Mouse (Mus musculus): ENCODE measurements around the gene Kctd6. TPM values are rescaled to one million over a fixed set of nuclear protein-coding genes. Genes with fewer than 3 reads are reported as not detected.
"Not testable (repeated sequence)": the region's sequence is repeated elsewhere in the genome, so short reads cannot be mapped to it uniquely, and the experiment has no call there.

The Kctd6 gene
- 43.9 TPM for polyA plus RNA-seq (2021)

GRCm38 (mm10) chr14:8213803-8214224, at the start of gene Kctd6:
Kctd6 (plus strand) TSS chr14:8214140.
- DNase-seq (ENCODE audit: low read depth, low spot score) (peak; percentile 59), ATAC-seq (peak; percentile 92)
- POLR2A ChIA-PET, result interaction anchor here (0.7 to 2.1 kb wide), 4 partner anchors 11 to 119 kb away, joined by 3 to 8 read pairs (median 4); no protein-coding TSS in a partner anchor
- CTCF ChIA-PET, result interaction anchor here (0.7 to 1.9 kb wide), 9 partner anchors 10 to 121 kb away, joined by 3 to 4 read pairs (median 3); no protein-coding TSS in a partner anchor
- in situ Hi-C loops (cut with MboI; ENCODE audit: low pct_unique_long_range_greater_than_20kb), result no loop called here
- H3K27me3 ChIP-seq, result no peaks in the 10 kb centered on the region
- no peak for TF ChIP-seq CTCF (IDR thresholded peaks at IDR 0.05)

GRCm38 (mm10) chr14:8164463-8164862, 49.5 kb upstream of the Kctd6 start:
- no peaks in the 10 kb centered on the region for H3K27me3 ChIP-seq
- CTCF ChIA-PET, result interaction anchor here (1.5 kb wide), 1 partner anchor 23 kb away, joined by 3 read pairs; no protein-coding TSS in a partner anchor
- DNase-seq (ENCODE audit: low read depth, low spot score), result no peak
- in situ Hi-C loops (cut with MboI; ENCODE audit: low pct_unique_long_range_greater_than_20kb), result loop anchor here (10.0 kb wide), 1 partner anchor 200 kb away; no protein-coding TSS in a partner anchor
- TF ChIP-seq CTCF (IDR thresholded peaks at IDR 0.05), result no peak
- ATAC-seq, result no peak
- POLR2A ChIA-PET, result interaction anchor here (0.7 kb wide), 1 partner anchor 9 kb away, joined by 3 read pairs; no protein-coding TSS in a partner anchor

GRCm38 (mm10) chr14:8172507-8173410, 41.2 kb upstream of the Kctd6 start, which contains the start of gene Pdhb:
Pdhb (minus strand) TSS chr14:8173025.
- DNase-seq (ENCODE audit: low read depth, low spot score), result peak; percentile 94
- CTCF ChIA-PET, result interaction anchor here (0.8 to 1.0 kb wide), 2 partner anchors 43 to 80 kb away, joined by 3 to 11 read pairs; no protein-coding TSS in a partner anchor
- H3K27me3 ChIP-seq, result no peaks in the 10 kb centered on the region
- in situ Hi-C loops (cut with MboI; ENCODE audit: low pct_unique_long_range_greater_than_20kb), result no loop called here
- peak; percentile 99 for ATAC-seq
- TF ChIP-seq CTCF (IDR thresholded peaks at IDR 0.05), result no peak
- POLR2A ChIA-PET, result interaction anchor here (0.7 to 0.9 kb wide), 3 partner anchors 9 to 77 kb away, joined by 3 to 5 read pairs (median 4); no protein-coding TSS in a partner anchor

GRCm38 (mm10) chr14:8173542-8174250, 40.2 kb upstream of the Kctd6 start:
- DNase-seq (ENCODE audit: low read depth, low spot score); ATAC-seq; H3K27me3 ChIP-seq; in situ Hi-C loops (cut with MboI; ENCODE audit: low pct_unique_long_range_greater_than_20kb): not testable (repeated sequence)
- POLR2A ChIA-PET, result interaction anchor here (0.7 to 0.9 kb wide), 2 partner anchors 9 to 42 kb away, joined by 3 to 5 read pairs; no protein-coding TSS in a partner anchor
- CTCF ChIA-PET, result interaction anchor here (0.8 to 1.0 kb wide), 2 partner anchors 42 to 81 kb away, joined by 3 to 11 read pairs; no protein-coding TSS in a partner anchor

- no peak for DNase-seq (ENCODE audit: low read depth, low spot score)
- no peak for ATAC-seq
- ChIA-PET CTCF (no interaction called here), POLR2A (no interaction called here)
- TF ChIP-seq CTCF (IDR thresholded peaks at IDR 0.05), result no peak
- no peaks in the 10 kb centered on the region for H3K27me3 ChIP-seq
- in situ Hi-C loops (cut with MboI; ENCODE audit: low pct_unique_long_range_greater_than_20kb), result no loop called here
These were observed 39.3 kb upstream of the Kctd6 start for GRCm38 (mm10) chr14:8174634-8175033.

- in situ Hi-C loops (cut with MboI; ENCODE audit: low pct_unique_long_range_greater_than_20kb), result no loop called here
- TF ChIP-seq CTCF (IDR thresholded peaks at IDR 0.05), result no peak
- no peaks in the 10 kb centered on the region for H3K27me3 ChIP-seq
- CTCF ChIA-PET, result no interaction called here
- no peak for ATAC-seq
- no peak for DNase-seq (ENCODE audit: low read depth, low spot score)
- POLR2A ChIA-PET, result no interaction called here
These were observed 37.7 kb upstream of the Kctd6 start for GRCm38 (mm10) chr14:8176251-8176650.

- in situ Hi-C loops (cut with MboI; ENCODE audit: low pct_unique_long_range_greater_than_20kb), result no loop called here
- no peak for TF ChIP-seq CTCF (IDR thresholded peaks at IDR 0.05)
- ChIA-PET POLR2A (no interaction called here), CTCF (no interaction called here)
- DNase-seq (ENCODE audit: low read depth, low spot score), result no peak
- no peaks in the 10 kb centered on the region for H3K27me3 ChIP-seq
- no peak for ATAC-seq
These were observed 33.4 kb upstream of the Kctd6 start for GRCm38 (mm10) chr14:8180371-8181035.

GRCm38 (mm10) chr14:8183330-8183729, 30.6 kb upstream of the Kctd6 start:
- TF ChIP-seq CTCF (IDR thresholded peaks at IDR 0.05), result peak; percentile 50
- ChIA-PET POLR2A (no interaction called here), CTCF (no interaction called here)
- in situ Hi-C loops (cut with MboI; ENCODE audit: low pct_unique_long_range_greater_than_20kb), result no loop called here
- DNase-seq (ENCODE audit: low read depth, low spot score) (no peak), ATAC-seq (no peak)
- no peaks in the 10 kb centered on the region for H3K27me3 ChIP-seq

- in situ Hi-C loops (cut with MboI; ENCODE audit: low pct_unique_long_range_greater_than_20kb), result no loop called here
- ATAC-seq (no peak), DNase-seq (ENCODE audit: low read depth, low spot score) (no peak)
- CTCF ChIA-PET, result no interaction called here
- H3K27me3 ChIP-seq, result no peaks in the 10 kb centered on the region
- TF ChIP-seq CTCF (IDR thresholded peaks at IDR 0.05), result no peak
- POLR2A ChIA-PET, result no interaction called here
These were observed 27.5 kb upstream of the Kctd6 start for GRCm38 (mm10) chr14:8186278-8187045.
